Mouse (Mus musculus) NIH3T3 (cell line): ENCODE results near the gene Tgfbr3.
"Not testable (repeated sequence)": the region's sequence is repeated elsewhere in the genome, so short reads cannot be mapped to it uniquely, and the experiment has no call there.

Experiments
- DNase-seq: peaks from one replicate; pipeline ENCODE4 v3.0.0-alpha.2; 2012; ENCODE audit warnings: low read depth

Gene Tgfbr3

DNA sequence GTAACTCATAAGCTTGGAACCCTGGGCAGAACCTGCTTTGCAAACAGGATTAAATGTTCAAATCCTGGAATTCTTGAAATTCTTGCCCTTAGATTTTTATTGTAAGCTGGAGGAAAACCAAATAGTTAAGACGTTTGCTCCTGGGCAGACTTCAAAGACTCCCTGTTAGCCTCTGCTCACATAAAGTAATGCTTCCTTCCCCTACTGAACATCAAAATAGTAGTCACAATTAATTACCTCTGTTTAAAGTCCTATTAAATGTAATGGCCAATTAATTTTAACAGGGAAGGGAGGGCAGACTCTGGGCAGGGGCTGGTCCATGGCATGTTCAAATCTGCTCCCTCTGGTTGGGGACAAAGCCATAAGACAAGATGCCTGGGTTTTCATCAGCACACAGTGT, 49.2 kb downstream of the Tgfbr3 start:
- DNase-seq: no peak

DNA sequence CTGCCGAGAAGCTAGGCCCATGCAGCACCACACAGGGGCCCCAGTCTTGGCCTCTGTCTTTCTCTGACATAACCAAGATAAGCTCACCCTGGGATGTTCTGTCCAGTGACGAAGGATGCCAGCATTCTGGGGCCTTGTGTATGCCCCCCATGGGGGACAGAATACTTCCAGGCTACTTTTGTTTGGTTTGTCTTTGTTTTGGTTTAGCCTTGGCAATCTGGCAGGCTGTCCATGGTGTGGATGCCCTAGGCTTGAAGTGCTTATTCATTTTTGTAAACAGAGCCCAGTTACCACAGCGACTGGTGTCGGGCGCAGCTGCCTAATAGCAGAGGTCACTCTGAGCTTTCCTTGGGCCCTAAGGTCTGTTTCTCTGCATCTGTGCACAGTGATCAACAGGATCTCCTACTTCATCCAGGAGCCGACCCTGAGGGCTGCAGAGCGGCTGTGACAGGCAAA, 51.4 kb downstream of the Tgfbr3 start:
- peak; percentile 52 for DNase-seq

DNA sequence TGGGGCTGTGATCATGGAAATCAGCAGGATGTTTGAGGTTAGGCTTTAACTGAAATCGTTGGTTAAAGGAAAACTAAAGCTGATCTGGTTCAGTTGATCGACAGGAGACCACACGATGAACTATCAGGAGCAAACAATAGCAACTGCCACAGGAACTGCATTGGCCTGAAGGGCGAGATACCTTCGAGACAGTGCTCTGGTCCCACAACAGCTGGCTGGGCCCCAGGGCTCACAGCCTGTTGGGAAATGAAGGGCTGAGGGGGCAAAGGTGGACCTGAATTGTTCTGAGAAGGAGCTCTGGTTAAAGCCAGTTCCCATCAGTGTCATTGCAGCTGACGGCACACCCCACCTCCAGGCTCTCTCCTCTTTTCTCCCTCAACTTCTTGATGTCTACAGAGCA, 52.5 kb downstream of the Tgfbr3 start:
- no peak for DNase-seq

DNA sequence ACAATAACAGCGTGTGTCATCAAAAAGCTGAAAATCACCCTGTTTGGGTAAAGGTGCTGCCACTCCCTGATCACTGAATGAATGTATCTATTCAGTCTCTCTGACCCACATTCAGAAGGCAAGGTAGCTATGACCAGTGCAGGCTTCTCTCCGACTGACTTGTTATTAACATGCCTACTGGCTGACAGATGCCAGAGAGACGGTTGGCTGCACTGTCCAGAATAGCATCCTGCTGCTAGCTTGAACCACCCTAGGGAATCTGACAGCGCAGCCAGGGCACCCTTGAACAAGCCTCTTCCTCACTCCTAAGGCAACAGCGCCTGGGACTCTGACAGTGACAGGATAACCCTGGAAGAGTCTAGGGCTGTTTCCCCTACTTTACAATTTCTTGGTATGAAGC, 53.4 kb downstream of the Tgfbr3 start:
- DNase-seq: no peak

DNA sequence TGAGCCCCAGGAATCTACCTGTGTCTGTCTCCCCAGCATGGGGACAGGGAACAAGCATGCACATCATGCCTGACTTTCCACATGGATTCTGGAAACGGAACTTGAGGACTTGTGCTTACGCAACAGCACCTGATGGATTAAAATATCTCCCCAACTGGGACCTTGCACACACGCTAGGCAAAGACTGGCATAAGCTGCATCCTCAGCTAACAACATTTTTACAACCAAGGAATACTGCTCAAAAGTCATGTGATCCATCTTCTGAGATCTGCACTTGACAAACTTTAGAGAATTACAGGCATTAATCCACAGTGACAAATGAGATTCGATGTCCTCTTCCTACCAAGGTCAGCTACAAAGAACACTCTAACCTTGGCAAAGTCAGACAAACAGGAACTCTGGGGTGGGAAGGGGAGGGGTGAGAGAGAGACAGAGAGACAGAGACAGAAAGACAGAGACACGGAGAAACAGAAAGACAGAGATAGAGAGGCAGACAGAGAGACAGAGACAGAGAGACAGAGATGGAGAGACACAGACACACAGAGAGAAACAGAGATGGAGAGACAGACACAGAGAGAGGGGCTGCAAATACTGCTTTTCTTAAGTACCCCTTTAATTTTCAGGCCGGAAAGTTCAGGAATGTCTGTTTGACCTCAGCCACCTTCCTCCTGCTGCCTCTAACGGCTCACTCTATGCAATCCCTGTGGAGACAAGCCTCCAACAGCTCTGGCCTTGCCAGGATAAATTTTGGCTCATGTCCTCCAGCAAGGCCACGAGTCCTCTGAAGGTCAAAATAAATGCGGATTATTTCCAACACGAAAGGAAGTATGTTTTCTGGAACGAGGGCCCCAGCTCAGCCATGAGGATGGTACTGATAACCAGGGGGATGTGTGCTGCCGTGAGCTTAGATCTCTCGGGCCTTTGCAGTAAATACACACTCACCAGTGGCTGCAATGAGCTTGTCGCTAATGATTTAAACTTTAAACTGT, 55.8 kb downstream of the Tgfbr3 start:
- DNase-seq: peak; percentile 21

DNA sequence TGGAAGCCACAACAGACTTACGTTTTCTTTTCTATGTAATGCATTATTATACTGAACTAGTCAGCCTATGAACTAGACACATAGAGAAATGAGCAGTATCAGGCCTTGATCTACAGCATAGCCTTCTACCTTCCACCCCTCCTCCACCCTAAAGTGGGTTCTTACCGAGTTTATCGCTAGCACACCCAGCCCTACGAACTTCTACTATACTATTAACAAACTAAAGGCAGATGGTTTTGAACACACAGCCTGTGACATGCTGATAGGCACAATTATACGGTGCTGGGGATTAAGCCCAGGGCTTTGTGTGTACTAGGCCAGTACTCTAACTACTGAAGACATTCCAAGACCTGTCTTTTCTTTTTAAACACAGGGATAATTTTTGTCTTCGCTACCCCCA, 59.2 kb downstream of the Tgfbr3 start:
- no peak for DNase-seq

DNA sequence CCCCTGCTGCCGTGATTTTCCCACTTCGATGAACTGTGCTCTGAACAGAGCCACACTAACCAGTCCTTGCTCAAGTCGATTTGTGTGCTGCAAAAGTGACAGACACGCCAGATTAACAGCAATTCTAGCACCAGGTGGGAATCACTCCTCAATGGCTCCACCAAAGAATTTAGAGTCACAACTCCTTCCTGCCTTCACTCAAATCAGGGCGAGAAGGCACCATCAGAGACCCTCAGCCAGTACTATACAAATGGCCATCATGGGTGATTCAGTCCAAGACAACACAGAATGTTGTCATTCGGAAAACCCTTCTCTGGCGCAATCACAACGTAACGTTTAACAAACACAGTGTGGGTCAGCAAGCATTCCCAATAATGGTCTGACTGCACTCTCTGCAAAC, 60.4 kb downstream of the Tgfbr3 start:
- DNase-seq: no peak

DNA sequence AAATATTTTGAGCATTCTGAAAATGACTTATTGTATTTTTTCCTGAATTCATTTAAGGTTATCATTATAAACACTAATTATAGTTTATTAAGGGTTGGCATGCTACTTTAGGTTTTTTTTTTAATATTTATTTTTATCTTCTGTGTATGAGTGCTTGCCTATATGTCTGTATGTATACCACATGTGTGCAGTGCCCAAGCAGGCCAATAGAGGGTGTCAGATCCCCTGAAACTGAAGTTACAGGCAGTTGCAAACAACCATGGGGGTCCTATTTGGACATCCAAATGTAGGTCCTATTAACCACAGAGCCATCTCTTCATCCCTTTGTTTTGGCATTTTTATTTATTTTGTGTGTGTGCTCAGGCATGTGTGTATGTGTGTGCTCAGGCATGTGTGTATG, 61.8 kb downstream of the Tgfbr3 start:
- no peak for DNase-seq

DNA sequence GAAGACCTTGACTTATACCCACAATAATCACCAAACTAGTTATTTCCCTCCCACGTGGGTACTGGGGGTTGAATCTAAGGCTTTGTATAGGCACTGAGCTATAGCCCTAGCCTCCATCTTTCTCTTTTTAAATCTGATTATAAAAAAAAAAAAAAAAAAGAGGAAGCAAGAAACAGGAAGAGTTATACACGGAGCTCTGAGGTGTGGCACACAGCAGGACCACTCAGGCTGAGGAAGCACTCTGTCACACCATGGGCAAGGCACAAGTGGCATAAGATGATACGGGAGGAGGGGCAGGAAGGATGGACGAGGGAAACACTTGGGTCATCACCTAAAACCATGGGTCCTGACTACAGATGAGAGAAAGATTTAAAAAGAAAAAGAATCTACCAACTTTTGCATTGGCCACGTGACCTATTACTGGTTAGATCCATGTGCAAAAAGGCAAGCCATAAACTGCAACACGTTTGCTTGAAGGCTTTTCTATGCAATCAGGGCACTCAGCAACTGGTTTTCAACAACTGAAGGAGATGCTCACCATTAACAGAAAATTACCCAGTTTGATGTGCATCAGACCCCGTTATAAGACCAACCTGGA, 64.5 kb downstream of the Tgfbr3 start:
- no peak for DNase-seq

DNA sequence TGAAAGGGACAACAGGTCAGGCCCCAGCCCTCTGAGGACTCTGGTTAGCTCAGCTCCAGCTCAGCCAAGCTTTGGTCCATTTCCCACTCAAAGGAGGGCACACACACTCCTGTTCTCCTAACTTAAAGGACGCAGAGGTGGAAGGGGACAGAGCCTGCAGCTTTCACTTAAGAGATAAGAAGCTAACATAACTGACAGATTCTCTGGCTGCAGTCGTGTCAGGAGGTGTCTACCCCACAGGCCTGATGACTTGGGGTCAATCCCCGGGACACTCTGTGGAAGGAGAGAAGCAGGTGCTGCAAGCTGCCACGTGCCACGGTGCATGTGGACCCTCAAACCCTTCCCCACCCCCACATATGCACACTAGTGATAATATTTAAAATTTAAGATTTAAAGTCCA, 65.3 kb downstream of the Tgfbr3 start:
- no peak for DNase-seq

DNA sequence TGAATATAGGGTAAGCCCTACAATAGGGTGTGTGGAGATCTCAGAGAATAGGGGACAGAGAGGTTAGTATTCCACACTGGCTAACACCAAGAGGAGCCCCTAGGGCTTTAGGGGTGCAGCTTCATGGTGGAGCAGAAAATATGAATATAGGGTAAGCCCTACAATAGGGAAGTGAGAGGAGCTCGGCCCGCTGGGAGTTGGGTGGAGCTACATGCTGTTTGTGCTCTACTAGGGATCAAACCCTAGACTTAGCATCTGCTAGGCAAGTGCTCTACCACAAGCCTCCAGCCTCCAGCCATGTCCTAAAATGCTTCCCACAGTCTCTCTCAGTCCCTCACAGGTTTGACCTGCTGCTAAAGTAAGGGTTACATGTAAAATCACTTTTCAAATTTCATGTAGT, 65.9 kb downstream of the Tgfbr3 start:
- not testable (repeated sequence) for DNase-seq

DNA sequence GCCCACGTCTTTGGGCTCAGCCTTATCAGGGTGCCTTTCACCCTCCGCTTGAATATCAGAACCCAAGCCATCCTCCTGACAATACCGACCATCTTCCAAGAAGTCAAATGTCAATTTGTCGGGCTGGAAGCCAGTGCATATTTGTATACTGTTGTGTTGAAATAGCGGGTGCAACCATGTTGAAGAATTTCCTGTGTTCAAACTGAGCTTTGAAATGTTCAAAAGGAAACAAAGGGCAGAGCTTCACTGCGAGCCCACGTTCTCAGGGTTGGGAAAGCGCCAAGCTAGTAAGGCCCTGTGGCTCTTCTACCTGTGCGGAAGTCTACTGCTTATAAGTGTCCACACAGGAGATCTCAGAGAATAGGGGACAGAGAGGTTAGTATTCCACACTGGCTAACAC, 66.4 kb downstream of the Tgfbr3 start:
- no peak for DNase-seq

DNA sequence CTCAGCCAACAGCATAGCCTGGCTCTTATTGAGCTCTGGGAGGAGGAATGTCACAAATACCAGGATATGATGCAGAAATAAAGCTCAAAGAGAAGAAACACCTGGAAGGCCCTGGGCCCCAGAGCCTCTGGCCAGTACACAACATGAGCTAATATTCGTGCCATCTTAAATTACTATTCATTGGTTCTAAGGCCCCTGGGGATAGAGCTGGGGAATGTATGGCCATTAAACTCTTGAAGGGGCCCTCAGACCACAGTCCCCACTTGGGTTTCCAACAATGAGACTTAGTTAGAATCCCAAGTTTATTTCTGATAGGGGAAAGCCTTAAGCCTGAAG, 66.8 kb downstream of the Tgfbr3 start:
- DNase-seq: no peak

DNA sequence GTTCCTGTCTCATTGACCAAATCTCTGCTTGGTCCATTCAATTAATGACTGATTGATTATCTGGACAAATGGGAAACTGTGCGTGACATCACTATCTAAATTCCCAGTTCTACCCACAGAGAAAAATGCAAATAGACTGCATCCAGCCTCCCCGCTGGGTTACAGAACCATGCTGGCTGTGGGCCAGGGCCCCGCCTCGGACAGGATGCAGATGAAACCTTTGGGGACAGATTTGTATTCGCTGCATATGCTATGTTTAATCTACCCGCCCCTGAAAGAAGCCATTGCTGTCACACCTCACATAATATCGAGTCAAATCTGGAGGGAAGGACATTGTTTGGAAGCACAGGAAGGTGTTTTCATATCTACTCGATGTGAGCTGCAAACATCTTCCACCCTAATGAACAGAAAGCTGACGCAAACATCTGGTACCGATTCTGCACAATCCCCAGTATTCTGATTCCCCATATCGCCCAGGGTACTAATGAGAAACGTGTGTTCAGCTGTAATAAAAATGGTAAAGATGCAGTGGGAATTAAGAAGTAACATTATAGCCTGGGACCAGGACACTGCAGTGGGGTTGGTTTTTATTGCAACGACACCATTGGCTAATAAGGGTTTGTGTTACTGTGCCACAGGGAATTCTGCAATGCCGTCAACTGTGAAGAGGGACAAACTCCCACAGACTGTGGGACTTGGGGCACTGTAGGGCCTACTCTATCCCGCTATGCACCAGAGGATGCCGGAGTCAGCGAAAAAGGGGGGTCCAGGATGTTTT, 67.3 kb downstream of the Tgfbr3 start:
- no peak for DNase-seq

DNA sequence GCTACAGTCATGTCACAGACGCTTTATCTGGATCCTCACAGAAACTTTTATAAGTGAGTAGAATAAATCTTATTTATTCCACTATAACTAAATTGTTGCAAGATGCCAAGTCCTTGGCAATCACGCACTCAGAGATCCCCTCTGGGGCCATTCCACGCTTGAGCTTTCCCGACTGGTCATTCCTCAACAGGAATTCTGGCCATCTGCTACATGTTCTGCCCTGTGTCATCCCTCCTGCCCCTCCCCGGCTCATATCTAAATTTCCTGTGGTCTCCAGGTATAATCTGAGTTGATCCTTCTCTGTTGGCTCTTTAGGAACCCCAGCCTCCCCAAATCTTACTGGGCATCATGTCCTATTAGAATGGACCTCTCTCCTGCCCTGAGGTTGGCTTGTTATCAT, 68.5 kb downstream of the Tgfbr3 start:
- DNase-seq: no peak

DNA sequence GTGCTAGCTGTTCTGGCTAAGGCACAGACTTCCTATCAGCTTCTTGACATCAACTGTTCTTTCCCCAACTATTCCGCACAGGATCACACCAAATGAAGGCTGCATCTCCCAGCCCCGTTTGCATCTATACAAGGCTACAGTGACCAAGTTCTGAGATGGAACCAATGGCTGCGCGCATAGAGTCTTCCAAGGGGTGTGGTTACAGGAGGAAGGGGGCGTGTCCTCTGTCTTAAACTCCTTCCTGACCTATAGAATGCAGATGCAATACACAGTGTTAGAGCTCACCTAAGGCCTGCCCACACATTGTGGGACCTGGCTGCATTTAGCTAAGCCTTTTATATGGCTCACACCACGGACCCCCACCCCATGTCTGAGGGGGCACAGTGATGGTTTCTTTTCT, 69.5 kb downstream of the Tgfbr3 start:
- no peak for DNase-seq

DNA sequence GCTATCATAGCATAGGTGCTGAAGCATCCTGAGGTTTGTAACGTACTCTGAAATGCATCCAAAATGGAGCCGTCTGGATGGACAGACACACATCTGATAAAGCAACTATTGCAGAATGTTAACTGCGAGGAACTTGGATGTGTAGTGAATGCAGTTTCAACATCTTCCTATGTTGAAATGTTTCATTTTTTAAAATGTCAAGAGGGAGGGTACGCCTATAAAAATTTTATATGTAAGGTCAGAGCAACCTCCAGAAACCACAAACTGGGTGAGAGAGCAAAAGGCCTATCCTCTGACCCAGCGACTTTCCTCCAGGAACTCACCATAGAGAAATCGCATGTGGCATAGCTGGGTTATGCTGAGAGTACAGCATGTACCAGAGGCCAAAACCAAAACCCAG, 70.1 kb downstream of the Tgfbr3 start:
- DNase-seq: peak; percentile 71

DNA sequence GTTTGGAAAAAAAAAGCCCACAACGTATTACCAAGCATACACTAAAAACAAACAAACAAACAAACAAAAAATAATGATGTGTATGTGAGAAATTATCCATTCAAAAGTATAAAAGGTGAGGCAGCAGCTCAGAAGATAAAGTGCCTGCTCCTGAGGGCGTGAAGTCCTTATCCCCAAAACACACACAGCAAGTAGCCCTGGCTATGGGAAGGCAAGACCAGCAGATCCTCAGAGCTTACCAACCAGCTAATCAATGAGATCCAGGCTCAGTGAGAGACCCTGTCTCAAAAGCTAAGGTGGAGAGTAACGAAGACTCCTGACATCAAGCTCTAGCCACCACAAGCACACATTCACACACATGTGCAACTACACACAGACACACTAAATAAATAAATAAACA, 70.8 kb downstream of the Tgfbr3 start:
- DNase-seq: no peak

DNA sequence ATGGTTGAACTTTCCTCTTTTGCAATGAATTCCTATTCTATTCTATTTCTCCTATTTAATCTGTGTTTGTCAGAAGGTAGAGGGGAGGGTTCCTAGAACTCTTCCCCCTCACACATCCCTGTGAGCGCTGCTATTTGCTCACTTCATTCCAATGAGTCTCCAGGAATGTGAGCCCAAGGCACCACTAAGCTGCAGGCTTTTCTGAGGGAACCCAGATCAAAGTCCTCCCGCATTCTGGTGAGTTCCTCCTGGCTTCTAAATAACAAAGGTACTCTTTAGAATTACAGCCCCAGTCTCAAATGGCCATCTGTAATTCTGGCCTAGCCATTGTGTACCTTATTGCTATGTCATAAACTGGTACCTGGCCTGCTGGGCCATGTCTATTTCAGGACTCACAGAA, 72.3 kb downstream of the Tgfbr3 start:
- no peak for DNase-seq

DNA sequence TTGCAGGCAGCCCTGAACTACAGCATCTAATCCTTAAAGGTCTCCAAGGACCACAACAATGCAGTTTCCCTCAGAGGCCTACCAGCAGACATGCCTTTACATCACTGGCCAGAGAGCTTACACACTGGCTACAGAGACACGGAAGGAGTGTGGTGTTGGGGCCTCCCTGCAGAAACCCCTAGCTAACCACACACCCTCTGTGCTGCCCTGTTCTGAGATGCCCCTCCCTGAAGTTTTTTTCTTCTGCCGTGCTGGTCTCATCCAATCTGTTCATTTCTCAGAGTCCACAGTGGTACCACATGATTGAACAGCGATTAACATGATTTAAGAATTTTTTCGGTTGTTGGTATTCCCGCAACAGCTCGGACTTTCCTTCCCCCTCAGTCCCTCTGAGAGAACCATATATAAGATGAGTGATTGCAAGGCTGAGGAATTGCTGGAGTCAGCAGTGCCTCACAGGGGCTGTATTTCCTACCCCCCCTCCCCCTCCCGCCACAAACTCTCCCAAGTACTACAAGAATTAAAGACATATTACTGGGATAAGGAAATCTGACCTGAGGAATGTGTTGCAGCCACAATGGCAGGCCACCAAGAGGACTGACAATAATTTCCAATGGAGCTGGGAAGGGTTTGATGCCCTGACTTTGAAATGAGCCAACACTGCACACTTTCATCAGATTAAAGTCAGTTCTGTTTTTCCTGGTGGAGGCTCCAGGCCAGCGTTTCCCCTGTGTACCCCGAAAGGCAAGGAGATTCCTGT, 75.9 kb downstream of the Tgfbr3 start:
- peak; percentile 84 for DNase-seq

DNA sequence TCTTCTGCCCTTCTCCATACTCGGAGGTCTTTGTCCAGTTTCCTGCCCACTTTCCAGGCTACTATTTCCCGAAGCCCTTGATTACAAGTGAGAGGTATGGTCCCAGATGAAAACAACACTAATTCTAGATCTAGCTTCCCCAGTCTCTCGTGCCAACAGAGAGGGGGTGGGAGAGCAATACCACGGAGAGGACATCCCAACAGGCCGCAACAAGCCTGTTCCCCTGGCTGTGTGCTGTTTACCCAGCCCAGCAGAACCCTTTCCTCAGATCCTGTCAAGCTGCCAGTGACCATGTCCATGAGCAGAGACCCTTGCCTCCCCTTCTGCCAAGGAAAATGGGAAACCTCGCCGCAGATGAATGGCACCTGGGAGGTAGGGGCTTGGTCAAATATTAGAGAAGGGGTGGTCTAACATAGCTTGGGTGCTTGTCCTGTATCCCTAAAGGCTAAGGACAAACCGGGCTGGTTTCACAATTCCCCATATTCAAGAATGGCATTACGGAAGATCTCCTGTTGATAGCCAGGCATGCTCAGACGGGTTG, 77.5 kb downstream of the Tgfbr3 start:
- no peak for DNase-seq

DNA sequence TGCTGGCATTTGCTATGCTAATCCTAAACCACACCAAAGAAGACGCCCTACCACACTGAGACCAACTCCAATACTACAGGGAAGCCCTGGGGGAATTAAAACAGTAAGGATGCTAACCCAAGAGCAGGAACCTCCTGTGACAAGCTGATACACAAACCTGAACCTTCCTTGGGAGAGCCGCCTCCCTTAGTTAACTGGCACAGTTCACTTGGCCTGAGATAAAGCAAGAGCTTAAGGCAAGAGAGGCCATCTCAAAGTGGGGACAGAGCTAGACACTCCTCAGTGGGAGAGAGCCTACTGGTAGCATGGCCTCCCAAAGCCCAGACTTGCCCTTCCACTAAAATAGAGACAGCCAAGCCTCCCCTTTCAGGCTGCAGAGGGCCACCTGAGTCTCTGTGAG, 79.4 kb downstream of the Tgfbr3 start:
- DNase-seq: no peak
